Mouse (Mus musculus) myocyte (in vitro differentiated cells): Measurements from ENCODE around the gene Hs1bp3.

Experiments used
- CEBPB ChIP-seq: IDR thresholded peaks from 2 replicates; pipeline ENCODE4 v1.6.1; 2011; ENCODE audit warnings: mild to moderate bottlenecking, moderate library complexity; ENCODE audit not compliant: poor library complexity, insufficient read depth, severe bottlenecking
- E2F4 ChIP-seq: IDR thresholded peaks from one replicate; pipeline ENCODE4 v1.6.1; 2011; ENCODE audit warnings: mild to moderate bottlenecking, control low read depth, moderate library complexity; ENCODE audit not compliant: insufficient read depth
- MAX ChIP-seq: IDR thresholded peaks from one replicate; pipeline ENCODE4 v1.6.1; 2011; ENCODE audit warnings: low read depth, mild to moderate bottlenecking, control low read depth
- MYOD1 ChIP-seq, 3 experiments: IDR thresholded peaks; one replicate each; pipeline ENCODE4 v1.6.1; 2011; ENCODE audit warnings: control low read depth in 2 of 3, low read depth in 2 of 3, mild to moderate bottlenecking in 2 of 3, moderate library complexity in 1 of 3; ENCODE audit not compliant: insufficient read length in 2 of 3, control insufficient read depth in 1 of 3
- MYOG ChIP-seq, 3 experiments: IDR thresholded peaks; one replicate each; pipeline ENCODE4 v1.6.1; 2011; ENCODE audit warnings: control low read depth in 2 of 3, low read depth in 2 of 3, mild to moderate bottlenecking in 2 of 3; ENCODE audit not compliant: insufficient read length in 2 of 3, control insufficient read depth in 1 of 3, insufficient read depth in 1 of 3
- POLR2A ChIP-seq: IDR thresholded peaks from one replicate; pipeline ENCODE4 v1.6.1; 2011; ENCODE audit warnings: low read depth, mild to moderate bottlenecking, control low read depth, moderate library complexity; ENCODE audit not compliant: insufficient read length
- POLR2AphosphoS2 ChIP-seq: IDR thresholded peaks from one replicate; pipeline ENCODE4 v1.6.1; 2011; ENCODE audit warnings: low read depth, control low read depth; ENCODE audit not compliant: insufficient read length
- SRF ChIP-seq: IDR thresholded peaks from one replicate; pipeline ENCODE4 v1.6.1; 2011; ENCODE audit warnings: low read depth; ENCODE audit not compliant: control insufficient read depth, insufficient read length
- TCF3 ChIP-seq: IDR thresholded peaks from one replicate; pipeline ENCODE4 v1.6.1; 2011; ENCODE audit warnings: low read depth, control low read depth; ENCODE audit not compliant: insufficient read length
- USF1 ChIP-seq: IDR thresholded peaks from one replicate; pipeline ENCODE4 v1.6.1; 2011; ENCODE audit warnings: low read depth, mild to moderate bottlenecking, control low read depth, moderate library complexity

DNA sequence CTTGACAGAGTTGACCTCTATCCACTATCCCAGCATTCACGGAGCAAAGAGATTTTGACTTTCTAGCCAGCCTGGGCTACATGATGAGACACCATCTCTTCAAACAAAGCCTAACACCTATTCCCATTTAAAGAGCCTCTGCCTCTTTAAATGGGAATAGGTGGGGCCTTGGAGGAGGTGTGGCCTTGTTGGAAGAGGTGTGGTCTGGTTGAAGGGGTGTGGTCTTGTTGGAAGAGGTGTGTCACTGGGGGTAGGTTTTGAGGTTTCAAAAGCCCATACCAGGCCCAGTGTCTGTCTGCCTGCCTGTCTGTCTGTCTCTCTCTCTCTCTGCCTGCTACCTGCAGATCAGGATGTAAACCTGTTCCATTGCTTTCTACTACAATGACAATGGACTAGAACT lies 6.3 kb upstream of the Hs1bp3 start:
- TF ChIP-seq MAX (no peak), USF1 (no peak), E2F4 (no peak), SRF (no peak), MYOG (IDR thresholded peaks at IDR 0.05; ENCODE audit: control insufficient read depth in 1 of 3, insufficient read depth in 1 of 3, insufficient read length in 2 of 3, low read depth in 2 of 3) (no peak), MYOD1 (IDR thresholded peaks at IDR 0.05; ENCODE audit: control insufficient read depth in 1 of 3, insufficient read length in 2 of 3, low read depth in 2 of 3) (no peak), POLR2AphosphoS2 (no peak), POLR2A (no peak), TCF3 (no peak), CEBPB (no peak)
